Mouse (Mus musculus) limb, embryonic 14.5 days (tissue): ENCODE results near the gene Egln3. TPM values are rescaled to one million over a fixed set of nuclear protein-coding genes. Genes with fewer than 3 reads are reported as not detected.

ENCODE experiments used
- ATAC-seq: fragments of 200-750 bp; cut with Nextera tagmentation; 2 replicates; pipeline ENCODE4 v1.8.0; 2017; ENCODE audit warnings: low read depth, moderate number of reproducible peaks, moderate TSS enrichment; ENCODE audit not compliant: low FRiP score
- DNase-seq: peaks from one replicate; pipeline ENCODE4 v3.0.0-alpha.2; 2015; ENCODE audit warnings: low spot score
- H3K27ac ChIP-seq: fragments of 300-500 bp; sonication (generic); replicated peaks from 2 replicates; pipeline ENCODE4 v1.5.1; 2014; ENCODE audit warnings: low read depth, mild to moderate bottlenecking, low read length, moderate library complexity, mixed read lengths
- H3K27me3 ChIP-seq: fragments of 300-500 bp; sonication (generic); 2 replicates; pipeline ENCODE4 v1.6.1; 2014; ENCODE audit warnings: low read length, mixed read lengths; ENCODE audit not compliant: control insufficient read depth, insufficient read depth
- H3K36me3 ChIP-seq: fragments of 300-500 bp; sonication (generic); 2 replicates; pipeline ENCODE4 v1.6.1; 2014; ENCODE audit warnings: mild to moderate bottlenecking, low read length, moderate library complexity, mixed read lengths; ENCODE audit not compliant: control insufficient read depth, insufficient read depth
- H3K4me1 ChIP-seq: fragments of 300-500 bp; sonication (generic); 2 replicates; pipeline ENCODE4 v1.6.1; 2014; ENCODE audit warnings: antibody characterized with exemption, low read length, mixed read lengths; ENCODE audit not compliant: control insufficient read depth, insufficient read depth
- H3K4me2 ChIP-seq: fragments of 300-500 bp; sonication (generic); replicated peaks from 2 replicates; pipeline ENCODE4 v1.6.1; 2014; ENCODE audit warnings: low read depth, mild to moderate bottlenecking, low read length, moderate library complexity; ENCODE audit not compliant: severe bottlenecking
- H3K4me3 ChIP-seq: fragments of 300-500 bp; sonication (generic); replicated peaks from 2 replicates; pipeline ENCODE4 v1.5.1; 2014; ENCODE audit warnings: low read length
- H3K9ac ChIP-seq: fragments of 300-500 bp; sonication (generic); 2 replicates; pipeline ENCODE4 v1.6.1; 2014; ENCODE audit warnings: mild to moderate bottlenecking, low read depth, low read length, moderate library complexity; ENCODE audit not compliant: severe bottlenecking
- H3K9me3 ChIP-seq: fragments of 300-500 bp; sonication (generic); 2 replicates; pipeline ENCODE4 v1.6.1; 2016; ENCODE audit warnings: low read length; ENCODE audit not compliant: control insufficient read depth
- POLR2A ChIP-seq: fragments of 200-500 bp; IDR thresholded peaks from 2 replicates; pipeline ENCODE4 v1.8.0; 2012; ENCODE audit warnings: inconsistent platforms, mild to moderate bottlenecking, moderate library complexity, borderline replicate concordance; ENCODE audit not compliant: insufficient read depth, insufficient read length; ENCODE audit errors: extremely low read depth
- WGBS: fragments of 180-500 bp; shearing (Covaris S2); extraction: QIAGEN DNeasy Blood & Tissue Kit; methylation state at CpG from one replicate; pipeline ENCODE4 v1.1.7; 2014; 5-methylcytosine and 5-hydroxymethylcytosine counted together
- polyA plus RNA-seq, 2 experiments: library from polyadenylated mRNA; depleted of rRNA in 1 of 2; stranded (reverse) in 1 of 2; unstranded in 1 of 2; fragments of >200 nt; fragmentation: Nextera tagmentation in 1 of 2; extraction: Ambion mirVana in 1 of 2; gene quantifications; 2 replicates each; pipeline versions ENCODE4 v1.2.1 to v1.2.3; 2012 to 2014

The Egln3 gene
- polyA plus RNA-seq, 2 experiments: 7.1 to 7.7 TPM

- no peak for TF ChIP-seq POLR2A
Observed at GRCm38 (mm10) chr12:54213871-54214270, 10.2 kb upstream of the Egln3 start.

GRCm38 (mm10) chr12:54213230-54213629 lies 9.6 kb upstream of the Egln3 start:
- no peaks in the 10 kb centered on the region for H3K4me1 ChIP-seq
- no peaks in the 10 kb centered on the region for H3K9me3 ChIP-seq
- no peaks in the 10 kb centered on the region for H3K27me3 ChIP-seq
- no peak overlapping the region for H3K9ac ChIP-seq
- no peaks in the 10 kb centered on the region for H3K36me3 ChIP-seq
- TF ChIP-seq POLR2A: no peak
- no peak overlapping the region for H3K27ac ChIP-seq
- no peak for ATAC-seq
- WGBS: 60% methylated on average over 5 of the region's 5 CpGs
- no peak overlapping the region for H3K4me3 ChIP-seq
- DNase-seq: no peak
- H3K4me2 ChIP-seq: no peak overlapping the region

More at GRCm38 (mm10) chr12:54213871-54214270, 10.2 kb upstream of the Egln3 start:
- H3K4me1 ChIP-seq: no peaks in the 10 kb centered on the region
- ATAC-seq (no peak), DNase-seq (no peak)
- no peaks in the 10 kb centered on the region for H3K27me3 ChIP-seq
- no peak overlapping the region for H3K9ac ChIP-seq
- H3K27ac ChIP-seq: no peak overlapping the region
- no peak overlapping the region for H3K4me2 ChIP-seq
- no peaks in the 10 kb centered on the region for H3K36me3 ChIP-seq
- no peak overlapping the region for H3K4me3 ChIP-seq
- no peaks in the 10 kb centered on the region for H3K9me3 ChIP-seq
- 58% methylated on average over 4 of the region's 4 CpGs for WGBS

GRCm38 (mm10) chr12:54209182-54209563 lies 5.5 kb upstream of the Egln3 start:
- Histone ChIP-seq H3K27ac (no peak overlapping the region), H3K9ac (no peak overlapping the region), H3K4me1 (no peaks in the 10 kb centered on the region), H3K9me3 (no peaks in the 10 kb centered on the region), H3K4me2 (no peak overlapping the region), H3K4me3 (no peak overlapping the region), H3K36me3 (no peaks in the 10 kb centered on the region), H3K27me3 (no peaks in the 10 kb centered on the region)
- ATAC-seq (no peak), DNase-seq (no peak)
- TF ChIP-seq POLR2A: no peak
- 22% methylated on average over 6 of the region's 6 CpGs for WGBS

- H3K4me3 ChIP-seq: no peak overlapping the region
Observed at GRCm38 (mm10) chr12:54208433-54209181, 4.9 kb upstream of the Egln3 start.

GRCm38 (mm10) chr12:54205731-54206130 lies 2.1 kb upstream of the Egln3 start:
- TF ChIP-seq POLR2A: no peak
- H3K9me3 ChIP-seq: no peaks in the 10 kb centered on the region
- 81% methylated on average over 4 of the region's 4 CpGs for WGBS
- no peak overlapping the region for H3K27ac ChIP-seq
- H3K36me3 ChIP-seq: no peaks in the 10 kb centered on the region
- H3K9ac ChIP-seq: no peak overlapping the region
- H3K27me3 ChIP-seq: peaks cover 15% of the 10 kb centered on the region
- DNase-seq (no peak), ATAC-seq (no peak)
- no peak overlapping the region for H3K4me3 ChIP-seq
- H3K4me1 ChIP-seq: peaks cover 3% of the 10 kb centered on the region; the same call in 1 of the 2 replicates
- no peak overlapping the region for H3K4me2 ChIP-seq

More at GRCm38 (mm10) chr12:54208433-54209181, 4.9 kb upstream of the Egln3 start:
- H3K9me3 ChIP-seq: no peaks in the 10 kb centered on the region
- H3K9ac ChIP-seq: no peak overlapping the region
- no peaks in the 10 kb centered on the region for H3K36me3 ChIP-seq
- WGBS: 58% methylated on average over 8 of the region's 8 CpGs
- no peak overlapping the region for H3K27ac ChIP-seq
- ATAC-seq (no peak), DNase-seq (no peak)
- no peak for TF ChIP-seq POLR2A
- H3K4me1 ChIP-seq: no peaks in the 10 kb centered on the region
- H3K4me2 ChIP-seq: no peak overlapping the region
- H3K27me3 ChIP-seq: no peaks in the 10 kb centered on the region
